Mouse (Mus musculus): ENCODE measurements around the gene Hmcn2.

Gene Hmcn2

DNA sequence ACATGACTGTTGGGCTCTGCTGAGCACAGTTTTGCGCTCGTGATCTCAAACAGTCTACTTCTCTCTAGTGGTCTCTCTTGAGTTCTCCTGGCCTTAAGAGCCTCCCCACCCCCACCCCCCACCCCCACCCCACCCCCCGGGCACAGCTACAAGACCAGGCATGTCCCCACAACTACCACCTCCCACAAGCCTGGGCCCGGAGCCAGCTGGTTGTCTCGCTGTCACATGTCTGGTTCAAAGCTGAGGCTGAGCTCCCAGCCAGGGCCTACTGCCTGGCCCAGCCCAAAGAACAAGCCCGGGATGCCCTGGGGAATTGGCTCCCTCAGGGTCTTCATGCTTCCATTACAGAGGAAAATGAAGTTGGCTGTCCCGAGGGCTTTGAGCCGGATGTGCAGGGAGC lies 140.1 kb downstream of the Hmcn2 start:
- CTCF ChIA-PET, result no interaction called here

- CTCF ChIA-PET, result no interaction called here
Measured at GRCm38 (mm10) chr2:31455418-31455817, 141.2 kb downstream of the Hmcn2 start.

DNA sequence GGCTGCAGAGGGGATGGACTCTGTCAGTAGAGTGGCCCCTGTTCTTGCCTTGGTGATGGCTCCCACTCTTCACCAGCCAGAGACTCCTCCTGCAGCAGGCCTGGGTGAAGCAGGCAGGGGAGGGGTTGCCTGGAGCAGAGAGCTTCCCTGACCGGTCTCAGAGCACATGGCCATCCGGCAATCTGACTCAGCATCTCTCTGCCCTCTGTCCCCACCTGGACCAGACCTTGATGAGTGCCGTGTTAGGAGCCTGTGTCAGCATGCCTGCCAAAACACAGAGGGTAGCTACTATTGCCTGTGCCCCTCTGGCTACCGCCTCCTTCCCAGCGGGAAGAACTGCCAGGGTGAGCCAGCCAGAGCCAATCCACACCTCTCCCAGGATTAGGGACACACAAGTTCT lies 144.2 kb downstream of the Hmcn2 start:
- CTCF ChIA-PET, result interaction anchor here (1.2 kb wide), 1 partner anchor 16 kb away, joined by 3 read pairs; no protein-coding TSS in a partner anchor

DNA sequence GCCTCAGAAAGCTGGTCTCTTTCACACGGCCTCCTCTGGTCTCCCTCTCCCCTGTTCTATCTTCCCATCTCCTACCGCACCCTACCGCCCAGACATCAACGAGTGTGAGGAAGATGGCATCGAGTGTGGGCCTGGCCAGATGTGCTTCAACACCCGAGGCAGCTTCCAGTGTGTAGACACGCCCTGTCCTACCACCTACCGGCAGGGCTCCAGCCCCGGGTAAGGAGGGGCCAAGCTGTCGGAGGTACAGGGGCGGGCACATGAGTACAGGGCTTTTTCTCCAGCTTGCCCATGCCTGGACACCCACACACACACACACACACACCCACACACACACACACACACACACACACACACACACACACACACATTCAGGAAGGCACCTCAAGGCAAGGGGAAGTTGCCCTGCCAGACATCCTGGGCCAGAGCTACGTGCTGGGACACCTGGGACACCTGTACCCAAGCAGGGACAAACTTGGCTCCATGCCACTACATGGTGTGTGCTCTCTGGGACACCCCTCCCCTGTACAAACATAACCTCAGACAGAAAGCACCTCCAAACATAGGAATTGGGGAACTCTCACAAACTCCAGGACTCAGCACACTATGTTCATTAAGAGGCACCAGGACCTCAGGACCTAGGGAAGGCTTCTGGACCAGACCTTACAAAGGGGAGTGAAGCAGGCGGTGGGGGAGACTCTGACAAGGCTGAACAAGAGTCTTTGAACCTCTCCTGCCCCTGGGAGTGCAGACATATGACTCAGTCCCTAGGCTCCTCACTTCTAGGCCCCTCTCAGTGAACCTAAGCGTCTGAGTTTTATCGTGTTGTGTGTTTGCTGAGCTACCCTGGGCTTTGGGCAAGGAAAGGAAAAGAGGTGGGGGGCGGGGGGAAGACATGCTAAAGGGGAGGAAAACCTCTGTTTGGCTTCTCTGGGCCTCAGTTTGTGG lies 145.0 kb downstream of the Hmcn2 start:
- CTCF ChIA-PET, result interaction anchor here (0.5 to 1.2 kb wide), 3 partner anchors 15 to 1453 kb away, joined by 3 to 6 read pairs (median 3); no protein-coding TSS in a partner anchor

DNA sequence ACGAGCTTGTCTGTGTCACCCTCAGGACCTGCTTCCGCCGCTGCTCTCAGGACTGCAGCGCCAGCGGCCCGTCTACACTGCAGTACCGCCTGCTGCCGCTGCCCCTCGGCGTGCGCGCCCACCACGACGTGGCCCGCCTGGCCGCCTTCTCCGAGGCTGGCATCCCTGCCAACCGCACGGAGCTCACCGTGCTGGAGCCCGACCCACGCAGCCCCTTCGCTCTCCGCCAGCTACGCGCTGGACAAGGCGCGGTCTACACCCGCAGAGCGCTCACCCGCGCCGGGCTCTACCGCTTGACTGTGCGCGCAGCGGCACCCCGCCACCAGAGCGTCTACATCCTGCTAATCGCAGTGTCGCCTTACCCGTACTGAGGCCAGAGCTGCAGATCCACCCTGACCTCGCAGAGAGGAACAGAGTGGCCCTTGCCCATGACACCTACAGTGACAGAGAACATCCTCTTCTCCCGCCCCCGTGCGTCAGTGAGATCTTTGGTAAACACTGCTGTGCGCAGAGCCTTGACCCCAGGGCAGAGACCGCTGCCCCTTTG lies 145.9 kb downstream of the Hmcn2 start:
- CTCF ChIA-PET, result interaction anchor here (0.7 kb wide), 1 partner anchor 1452 kb away, joined by 3 read pairs; no protein-coding TSS in a partner anchor

DNA sequence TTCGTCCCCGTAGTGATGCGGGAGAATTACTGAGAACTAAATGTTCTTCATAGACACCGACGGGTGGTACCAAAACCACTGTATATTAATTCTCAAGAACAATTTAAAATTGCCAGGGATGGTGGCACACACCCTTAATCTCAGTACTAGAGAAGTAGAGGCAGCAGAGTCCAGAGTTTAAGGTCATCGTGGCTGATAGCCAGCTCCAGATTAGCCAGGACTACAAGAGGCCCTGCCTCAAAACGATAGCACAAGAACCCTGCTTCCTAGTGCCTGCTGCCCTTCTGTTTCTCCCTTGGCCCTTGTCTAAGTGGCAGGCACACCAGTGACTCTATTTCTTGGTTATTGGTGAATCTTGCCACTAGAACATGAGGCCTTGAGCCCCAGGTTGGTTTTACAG lies 146.7 kb downstream of the Hmcn2 start:
- CTCF ChIA-PET, result interaction anchor here (0.5 kb wide), 1 partner anchor 309 kb away, joined by 3 read pairs; the partner anchor contains the start of gene Gpr107

- CTCF ChIA-PET, result no interaction called here
Measured at GRCm38 (mm10) chr2:31462051-31462450, 147.8 kb downstream of the Hmcn2 start.

DNA sequence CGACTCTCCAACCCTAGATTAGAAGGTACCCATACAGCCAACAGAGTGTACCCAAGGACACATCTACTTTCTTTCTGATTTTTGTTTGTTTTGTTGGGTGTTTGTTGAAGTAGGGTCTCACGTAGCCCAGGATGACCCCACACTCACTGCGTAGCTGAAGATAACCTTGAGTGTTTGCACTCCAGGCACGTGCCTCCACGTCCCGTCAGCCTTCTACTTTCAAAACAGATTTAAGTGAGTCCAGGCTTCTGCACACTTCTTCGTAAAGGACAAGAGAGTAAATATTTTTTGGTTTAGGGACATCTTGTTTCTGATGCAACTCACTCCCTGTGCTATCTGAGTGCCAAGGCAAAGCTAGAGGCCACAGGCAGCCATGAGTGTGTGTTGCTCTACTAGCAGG lies 149.0 kb downstream of the Hmcn2 start:
- CTCF ChIA-PET, result interaction anchor here (0.7 to 0.8 kb wide), 2 partner anchors 53 to 451 kb away, joined by 3 to 4 read pairs; no protein-coding TSS in a partner anchor

- CTCF ChIA-PET, result interaction anchor here (0.7 kb wide), 1 partner anchor 450 kb away, joined by 3 read pairs; no protein-coding TSS in a partner anchor
Measured at GRCm38 (mm10) chr2:31463696-31464528, 149.7 kb downstream of the Hmcn2 start.

DNA sequence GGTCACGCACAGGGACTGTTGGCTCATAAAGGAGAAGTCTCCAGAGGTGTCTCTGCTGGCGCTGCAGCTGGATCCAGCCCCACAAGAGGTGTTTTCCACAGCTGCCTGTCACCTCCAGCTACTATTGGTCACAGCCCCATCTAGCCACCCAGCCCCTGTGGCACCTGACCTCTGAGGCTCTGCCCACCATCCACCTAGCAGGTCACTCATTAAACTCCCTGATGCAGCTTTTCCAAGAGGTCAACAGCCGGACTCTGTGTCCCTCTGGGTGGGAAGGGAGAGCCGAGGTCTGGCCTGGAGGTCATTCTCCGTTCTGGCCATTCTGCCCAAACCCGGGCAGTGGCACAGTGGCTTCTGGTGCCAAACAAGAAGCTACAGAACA lies 150.3 kb downstream of the Hmcn2 start:
- CTCF ChIA-PET, result no interaction called here

GRCm38 (mm10) chr2:31467457-31467856 lies 153.2 kb downstream of the Hmcn2 start:
- CTCF ChIA-PET, result no interaction called here

DNA sequence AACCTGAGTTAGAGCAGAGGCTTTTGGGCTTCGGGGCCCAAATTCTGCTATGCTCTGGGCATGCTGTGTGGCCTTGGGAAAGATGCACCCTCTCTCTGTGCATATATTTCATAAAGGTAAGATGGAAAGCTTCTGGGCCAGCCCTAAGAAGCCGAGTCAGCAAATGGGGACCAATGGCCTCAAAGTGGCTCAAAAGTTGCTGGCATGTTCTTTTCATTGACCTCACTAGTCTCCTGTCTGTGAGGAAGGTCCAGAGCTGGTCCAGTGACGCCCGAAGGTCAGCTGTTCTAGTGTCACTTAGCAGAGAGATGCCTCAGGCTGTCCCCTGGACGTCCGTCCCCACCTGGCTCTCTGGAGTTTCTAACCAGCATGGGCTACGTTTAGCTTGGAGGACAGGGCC lies 154.6 kb downstream of the Hmcn2 start:
- CTCF ChIA-PET, result no interaction called here

GRCm38 (mm10) chr2:31469480-31469879 lies 155.3 kb downstream of the Hmcn2 start:
- CTCF ChIA-PET, result no interaction called here

- CTCF ChIA-PET, result no interaction called here
Measured at GRCm38 (mm10) chr2:31469931-31470682, 155.9 kb downstream of the Hmcn2 start, which contains the start of gene Ass1. Ass1 (plus strand) TSS chr2:31470207.

GRCm38 (mm10) chr2:31470683-31471385 lies 156.6 kb downstream of the Hmcn2 start:
- CTCF ChIA-PET, result interaction anchor here (0.6 to 0.9 kb wide), 3 partner anchors 12 to 1303 kb away, joined by 3 to 7 read pairs (median 4); no protein-coding TSS in a partner anchor

DNA sequence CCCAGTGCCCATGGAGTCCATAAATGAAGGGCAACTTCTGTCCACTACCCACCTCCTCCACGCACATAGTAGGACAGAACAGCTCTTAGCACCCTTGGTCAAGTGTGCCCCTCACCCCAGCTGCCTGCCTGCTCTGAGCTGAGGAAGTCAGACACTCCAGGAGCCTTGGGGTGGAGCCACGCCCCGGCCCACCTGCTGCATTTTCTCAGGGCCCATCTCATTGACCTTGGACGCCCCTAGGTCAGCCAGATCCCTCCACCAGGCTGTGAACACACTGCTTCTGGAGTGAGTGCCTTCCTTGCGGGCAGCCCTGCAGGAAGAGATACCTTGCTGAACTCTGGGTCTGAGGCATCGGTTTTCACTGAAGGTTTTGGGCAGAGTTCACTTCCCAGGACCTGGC lies 157.4 kb downstream of the Hmcn2 start:
- CTCF ChIA-PET, result interaction anchor here (0.9 kb wide), 1 partner anchor 11 kb away, joined by 4 read pairs; no protein-coding TSS in a partner anchor

DNA sequence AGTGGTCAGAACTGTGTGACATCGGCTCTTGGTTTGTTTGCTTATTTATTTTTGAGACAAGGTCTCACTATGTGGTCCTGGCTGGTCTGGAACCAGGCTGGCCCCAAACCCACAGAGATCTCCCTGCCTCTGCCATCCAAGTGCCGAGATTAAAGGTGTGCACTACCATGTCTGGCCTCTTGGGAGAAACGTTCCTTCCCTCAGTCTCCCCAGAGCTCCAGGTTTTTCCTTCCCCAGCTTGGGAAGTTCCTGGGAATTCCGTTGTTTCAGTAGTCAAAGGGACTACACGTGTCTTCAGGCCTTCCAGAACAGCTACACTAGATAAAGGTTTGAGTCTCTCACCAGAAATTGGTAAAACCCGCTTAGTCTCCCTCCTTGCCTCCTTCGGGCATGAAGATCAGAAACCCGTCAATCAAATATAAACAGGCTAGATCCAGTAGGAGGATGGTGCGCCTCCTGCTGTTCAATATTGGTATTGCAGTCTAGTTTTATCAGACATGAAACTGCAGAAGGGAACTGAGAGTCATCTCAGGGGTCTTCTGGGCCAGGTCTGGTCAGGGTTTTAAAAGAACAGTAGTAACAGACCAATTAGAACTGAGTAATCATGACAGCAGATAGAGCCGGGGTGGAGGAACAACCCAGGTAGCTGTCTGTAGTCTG lies 158.3 kb downstream of the Hmcn2 start:
- CTCF ChIA-PET, result interaction anchor here (1.3 to 2.9 kb wide), 2 partner anchors 22 to 36 kb away, joined by 3 to 7 read pairs; no protein-coding TSS in a partner anchor

DNA sequence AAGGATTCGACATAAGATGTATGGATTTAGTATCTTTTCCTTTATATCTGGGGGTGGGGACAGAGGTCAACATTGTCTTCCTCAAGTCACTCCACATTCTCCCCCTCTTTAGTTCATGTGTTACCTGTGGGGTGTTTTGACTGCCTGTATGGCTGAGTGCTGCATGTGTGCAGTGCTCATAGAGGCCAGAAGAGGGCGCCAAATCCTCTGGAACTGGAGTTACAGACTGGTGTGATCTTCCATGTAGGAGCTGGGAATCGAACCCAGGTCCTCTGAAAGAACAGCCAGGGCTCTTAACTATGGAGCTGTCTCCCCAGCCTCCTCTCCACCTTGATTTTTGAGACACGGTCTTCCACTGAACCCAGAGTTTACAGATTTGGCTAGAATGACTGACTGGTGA lies 159.7 kb downstream of the Hmcn2 start:
- CTCF ChIA-PET, result interaction anchor here (0.6 to 2.9 kb wide), 5 partner anchors 15 to 213 kb away, joined by 3 to 7 read pairs (median 3); no protein-coding TSS in a partner anchor

GRCm38 (mm10) chr2:31474686-31475085 lies 160.5 kb downstream of the Hmcn2 start:
- CTCF ChIA-PET, result interaction anchor here (0.6 to 2.9 kb wide), 3 partner anchors 16 to 165 kb away, joined by 3 to 7 read pairs (median 6); no protein-coding TSS in a partner anchor

All from spleen, embryonic (tissue).